Mouse (Mus musculus): ENCODE results near the gene Cmss1. TPM values are rescaled to one million over a fixed set of nuclear protein-coding genes. Genes with fewer than 3 reads are reported as not detected.
A peak's percentile ranks its signal among the peaks of the same experiment; 100 is the strongest.

The Cmss1 gene
- total RNA-seq (2022), result 10 to 100 TPM; 19.5 to 24.8 (median 21.3) TPM

DNA sequence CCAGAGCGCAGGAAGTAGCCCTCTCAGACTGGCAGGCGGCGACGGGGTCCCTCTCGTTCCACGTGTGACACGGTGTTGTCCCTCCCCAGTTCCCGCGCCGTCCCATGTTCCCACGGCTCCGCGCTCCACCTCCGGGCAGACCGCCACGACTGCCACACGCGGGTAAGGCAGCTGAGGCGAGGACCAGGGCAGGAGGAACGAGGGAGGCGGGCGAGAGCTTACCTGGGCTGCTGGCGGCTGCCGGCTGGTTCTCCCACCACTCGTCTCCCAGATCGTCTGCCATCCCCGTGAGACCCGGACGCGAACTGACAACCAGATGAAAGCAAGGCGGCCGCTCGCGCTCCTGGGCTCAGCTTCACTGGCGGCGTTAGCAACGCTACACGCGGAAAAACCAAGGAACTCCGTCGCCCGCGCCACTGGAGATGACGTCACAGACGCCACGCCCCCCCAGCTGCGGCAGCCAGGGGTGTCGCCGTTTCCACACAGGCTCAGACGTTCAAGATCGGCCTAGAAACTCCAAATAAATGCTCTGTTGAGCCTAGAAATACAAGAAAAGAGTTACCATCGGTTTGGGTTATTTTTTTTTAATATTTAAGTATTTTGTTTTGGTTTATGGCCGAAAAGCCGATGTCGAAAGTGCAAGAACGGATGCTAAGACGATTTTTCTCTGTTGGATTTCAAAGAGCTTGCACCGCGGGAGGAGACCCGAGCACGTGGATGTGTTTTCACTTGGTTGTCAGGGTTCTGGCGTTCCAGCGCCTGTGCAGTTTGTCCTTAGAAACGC, at the start of gene Cmss1:
Gene Cmss1 (minus strand): TSS at position 421 of the 784 bp plus-strand sequence.
- peak; percentile 66 to 77 for DNase-seq (ENCODE audit: low spot score in 2 of 2)

GRCm38 (mm10) chr16:57649888-57650287, 43.2 kb upstream of the Cmss1 start:
- DNase-seq (ENCODE audit: low spot score in 2 of 2), result no peak

DNA sequence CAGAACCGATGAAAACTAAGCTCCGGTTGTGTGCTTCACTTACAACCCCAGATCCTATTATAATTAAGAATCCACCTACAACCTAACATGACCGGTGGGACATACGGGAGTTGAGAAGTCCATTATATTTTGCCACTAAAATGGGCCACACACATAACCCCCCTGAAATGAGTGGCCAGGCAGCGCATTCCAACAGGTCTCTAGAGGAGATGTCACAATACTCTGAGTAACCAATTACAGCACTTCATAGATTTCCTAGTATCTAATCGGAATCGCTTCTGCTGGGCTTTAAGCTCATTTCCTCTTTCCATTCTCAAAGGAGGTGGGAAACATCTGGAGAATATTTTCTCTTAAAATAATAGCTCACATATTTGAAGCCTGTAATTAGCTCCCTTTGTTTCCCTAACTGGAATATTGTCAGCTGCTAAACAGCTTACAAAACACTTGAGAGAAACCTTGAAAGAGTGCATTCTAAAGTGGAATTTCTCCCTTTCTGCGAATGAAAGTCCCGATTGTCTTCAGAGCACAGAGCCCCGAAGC, 34.8 kb upstream of the Cmss1 start:
- no peak for DNase-seq (ENCODE audit: low spot score in 2 of 2)

GRCm38 (mm10) chr16:57634766-57635165, 28.1 kb upstream of the Cmss1 start:
- DNase-seq (ENCODE audit: low spot score in 2 of 2), result no peak

- peak; percentile 47 to 54 for DNase-seq (ENCODE audit: low spot score in 2 of 2)
Observed at GRCm38 (mm10) chr16:57634191-57634590, 27.5 kb upstream of the Cmss1 start.

DNA sequence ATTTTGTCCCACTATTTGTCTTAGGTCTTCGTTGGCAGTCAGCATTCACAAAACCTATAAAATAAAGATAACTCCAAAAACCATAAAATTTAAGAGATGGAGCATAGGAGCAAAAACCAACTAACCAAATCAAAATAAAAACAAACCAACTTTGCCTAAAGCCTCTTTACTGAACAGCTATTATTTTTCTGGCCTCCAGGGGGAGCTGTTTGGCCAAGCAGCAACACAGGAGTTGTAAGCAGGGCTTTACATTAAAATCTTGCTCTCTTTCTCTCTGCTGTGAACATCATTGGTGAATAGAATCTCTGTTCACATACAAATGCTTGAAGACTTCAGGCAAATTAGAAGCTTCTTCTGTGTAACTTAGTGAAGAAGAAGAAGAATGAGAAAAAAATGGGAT, 5.1 kb upstream of the Cmss1 start:
- DNase-seq (ENCODE audit: low spot score in 2 of 2), result no peak

GRCm38 (mm10) chr16:57601031-57601430, 5.6 kb downstream of the Cmss1 start:
- DNase-seq (ENCODE audit: low spot score in 2 of 2), result no peak

DNA sequence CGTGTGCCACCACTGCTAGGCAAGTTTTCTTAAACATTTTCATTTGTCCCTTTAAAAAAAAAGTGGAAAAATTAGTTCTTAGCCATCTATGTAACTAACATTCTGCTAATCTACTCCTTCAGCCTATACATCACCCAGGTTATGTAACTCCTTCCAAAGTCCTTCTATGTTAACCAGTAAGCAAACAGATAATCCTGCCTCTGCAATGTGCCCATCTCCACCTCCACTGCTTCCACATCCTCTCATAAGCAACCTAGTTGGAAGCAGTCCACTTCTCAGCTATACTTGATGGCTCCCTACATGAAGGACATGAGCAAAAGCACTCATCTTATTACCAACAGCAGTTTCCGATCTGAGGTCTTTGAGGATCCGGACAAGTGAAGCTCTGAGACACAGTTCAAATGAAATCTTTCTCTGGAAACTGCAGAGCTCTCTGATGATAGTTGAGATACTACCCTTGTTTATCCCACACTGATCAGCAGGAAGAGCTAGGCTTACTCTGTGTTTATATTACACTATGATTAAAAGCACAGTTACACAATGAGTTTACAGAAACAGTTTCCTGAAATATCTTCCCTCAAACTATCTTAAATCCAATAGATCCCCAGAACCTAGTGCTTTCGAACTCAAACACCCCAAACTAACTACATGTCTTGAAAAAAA, 9.2 kb downstream of the Cmss1 start:
- DNase-seq (ENCODE audit: low spot score in 2 of 2), result no peak

DNA sequence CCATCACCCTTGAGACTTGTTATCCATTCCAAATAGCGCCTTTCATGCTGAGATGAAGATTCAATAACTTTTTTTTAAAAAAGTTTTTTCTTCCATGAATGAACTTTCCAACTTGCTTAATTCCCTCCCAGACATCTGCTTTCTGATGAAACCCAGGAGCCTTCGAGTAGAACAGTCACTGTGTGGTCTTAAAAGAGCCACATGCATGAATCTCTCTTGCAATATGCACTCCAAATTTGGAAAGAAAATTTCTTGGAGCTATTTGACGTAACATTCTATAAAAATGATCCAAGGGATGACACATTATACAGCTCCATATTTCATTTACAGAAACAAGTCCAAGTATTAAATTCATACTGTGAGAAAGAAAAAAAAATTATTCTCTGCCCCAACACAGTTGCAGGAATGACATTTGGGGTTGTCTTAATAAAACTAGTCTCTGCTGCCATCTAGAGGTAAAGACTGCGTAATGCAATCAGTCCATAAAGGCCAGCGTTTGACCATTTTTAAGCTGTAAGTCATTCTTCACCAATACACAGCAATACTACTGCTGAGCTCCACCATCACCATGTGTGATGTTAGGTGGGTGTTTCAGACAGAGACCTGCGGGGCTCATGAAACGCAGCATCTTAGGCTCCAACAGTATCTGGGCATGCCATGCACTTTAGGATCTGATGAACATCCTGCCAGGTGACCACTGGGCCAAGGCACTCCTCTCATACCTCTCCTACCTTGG, 13.1 kb downstream of the Cmss1 start:
- peak in 1 of 2 experiments; percentile 10 for DNase-seq (ENCODE audit: low spot score in 2 of 2)

DNA sequence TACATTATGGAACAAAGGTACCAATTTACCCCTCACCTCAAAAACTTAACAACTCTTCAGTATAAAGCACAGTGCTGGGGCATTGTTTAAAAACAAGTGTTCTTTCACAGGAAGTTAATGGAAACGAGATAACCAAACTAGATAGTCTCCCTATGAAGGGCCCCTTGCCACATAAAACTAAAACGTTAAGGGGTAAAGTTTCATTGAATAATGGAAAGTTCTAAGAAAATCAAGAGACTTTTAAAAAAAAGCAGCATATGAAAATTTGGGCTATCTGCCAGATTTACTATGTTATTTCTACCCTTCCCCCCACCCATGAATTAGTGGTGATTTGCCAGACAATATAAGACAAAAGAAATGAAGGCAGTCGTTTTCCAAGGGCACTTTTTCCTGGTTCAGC, 21.5 kb downstream of the Cmss1 start:
- DNase-seq (ENCODE audit: low spot score in 2 of 2), result no peak

GRCm38 (mm10) chr16:57582008-57582407, 24.7 kb downstream of the Cmss1 start:
- DNase-seq (ENCODE audit: low spot score in 2 of 2), result no peak

- no peak for DNase-seq (ENCODE audit: low spot score in 2 of 2)
Observed at GRCm38 (mm10) chr16:57580041-57580440, 26.6 kb downstream of the Cmss1 start.

GRCm38 (mm10) chr16:57577519-57577918, 29.1 kb downstream of the Cmss1 start:
- no peak for DNase-seq (ENCODE audit: low spot score in 2 of 2)

DNA sequence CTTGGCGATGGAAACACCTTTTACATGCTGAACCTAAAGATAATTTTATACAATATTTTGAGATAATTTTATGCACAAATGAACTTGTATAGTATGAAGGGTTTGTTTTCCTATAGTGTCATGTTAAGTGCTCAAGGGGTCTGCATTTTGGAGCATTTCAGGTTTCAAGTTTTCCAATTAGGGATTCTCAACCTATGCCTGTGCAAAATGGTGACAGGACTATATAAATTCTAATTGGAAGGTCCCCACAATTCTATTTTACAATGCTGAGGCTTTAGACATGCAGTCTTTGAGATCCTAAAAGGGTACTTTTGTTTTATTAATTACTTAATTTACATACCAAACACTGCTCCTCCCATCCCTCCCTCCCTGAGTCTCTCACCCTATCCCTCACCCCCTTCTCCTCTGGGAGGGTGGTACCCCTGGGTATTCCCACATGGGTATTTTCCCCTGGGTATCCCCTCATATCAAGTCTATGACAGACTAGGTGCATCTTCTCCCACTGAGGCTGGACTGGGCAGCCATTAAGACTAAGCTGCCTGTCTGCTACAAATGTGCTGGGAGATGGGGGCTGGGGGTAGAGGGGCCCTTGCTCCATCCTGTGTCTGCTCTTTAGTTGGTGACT, 30.8 kb downstream of the Cmss1 start:
- no peak for DNase-seq (ENCODE audit: low spot score in 2 of 2)

- no peak for DNase-seq (ENCODE audit: low spot score in 2 of 2)
Observed at GRCm38 (mm10) chr16:57573831-57574230, 32.8 kb downstream of the Cmss1 start.

- DNase-seq (ENCODE audit: low spot score in 2 of 2), result no peak
Observed at GRCm38 (mm10) chr16:57570789-57571311, 35.8 kb downstream of the Cmss1 start.

GRCm38 (mm10) chr16:57568648-57569404, 37.8 kb downstream of the Cmss1 start:
- no peak for DNase-seq (ENCODE audit: low spot score in 2 of 2)

GRCm38 (mm10) chr16:57566215-57566614, 40.4 kb downstream of the Cmss1 start:
- no peak for DNase-seq (ENCODE audit: low spot score in 2 of 2)

- no peak for DNase-seq (ENCODE audit: low spot score in 2 of 2)
Observed at GRCm38 (mm10) chr16:57564807-57565206, 41.9 kb downstream of the Cmss1 start.

GRCm38 (mm10) chr16:57563453-57563852, 43.2 kb downstream of the Cmss1 start:
- DNase-seq (ENCODE audit: low spot score in 2 of 2), result no peak
